Mouse (Mus musculus): Measurements from ENCODE around the gene Guca1b. TPM values are rescaled to one million over a fixed set of nuclear protein-coding genes. Genes with fewer than 3 reads are reported as not detected.
A peak's percentile ranks its signal among the peaks of the same experiment; 100 is the strongest.

Gene Guca1b
- polyA plus RNA-seq, 2 experiments: 0.18 to 0.44 TPM

DNA sequence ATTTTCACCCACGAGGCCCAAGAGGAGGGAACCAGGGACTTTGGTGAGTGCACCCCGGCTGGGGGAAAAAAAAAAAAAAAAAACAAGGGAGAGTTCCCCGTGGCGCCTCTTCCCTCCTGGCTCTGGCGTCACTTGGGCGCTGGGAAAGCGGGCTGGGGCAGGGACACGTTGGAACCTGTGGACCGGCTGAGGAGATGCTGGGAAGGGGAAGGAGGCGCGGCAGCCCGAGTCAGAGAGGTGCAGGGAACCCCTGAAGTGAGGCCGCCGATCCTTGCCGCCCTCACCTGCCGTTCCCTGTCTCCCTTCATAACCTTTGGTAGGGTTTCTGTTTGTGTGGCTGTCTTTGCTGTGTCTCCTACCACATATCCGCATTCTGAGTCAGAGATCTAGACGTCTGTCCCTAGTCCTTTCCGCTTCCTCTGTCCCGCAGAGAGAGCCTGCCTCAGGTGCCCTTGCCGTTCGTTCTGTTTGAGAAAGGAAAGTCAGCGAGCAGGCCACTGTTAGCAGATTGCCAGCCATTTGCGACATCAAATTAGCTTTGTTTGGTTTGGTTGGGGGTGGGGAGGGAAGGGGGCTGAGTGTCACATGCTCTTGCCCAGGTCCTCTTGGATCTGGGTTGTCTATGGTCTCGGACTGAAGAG, 51.8 kb downstream of the Guca1b start, which contains the start of gene 1700001C19Rik:
Gene 1700001C19Rik, minus strand, starts transcription at position 470 of the 641 bp plus-strand sequence.
- Histone ChIP-seq H3K9ac (replicated peaks) (peak within 1 kb of the TSS; percentile 28; the same call in 1 of the 2 replicates), H3K27me3 (ENCODE audit: control insufficient read depth, insufficient read depth, low read length) (peaks cover 24% of the 10 kb centered on the region), H3K4me1 (replicated peaks; ENCODE audit: control insufficient read depth in 2 of 2, insufficient read depth in 2 of 2, low read length in 1 of 2) (peaks cover 0 to 33% of the 10 kb centered on the region in 2 experiments; a peak in 3 of 4 replicates), H3K4me3 (ENCODE audit: insufficient read depth in 1 of 2, low read depth in 2 of 2, low read length in 2 of 2) (peak within 1 kb of the TSS; percentile 32 to 54), H3K36me3 (replicated peaks; ENCODE audit: control insufficient read depth, insufficient read depth, low read depth) (no peaks in the 10 kb centered on the region), H3K27ac (no peak within 1 kb of the TSS), H3K9me3 (ENCODE audit: control insufficient read depth, low read length) (no peaks in the 10 kb centered on the region), H3K4me2 (ENCODE audit: low read depth) (peak within 1 kb of the TSS; percentile 67)
- 3% methylated on average over 23 of the region's 25 CpGs for WGBS (ENCODE audit: insufficient replicate concordance)
- DNase-seq (ENCODE audit: low read depth in 3 of 3, low spot score in 3 of 3): no peak
- TF ChIP-seq EP300 (IDR thresholded peaks at IDR 0.05; ENCODE audit: low read depth): no peak
- TF ChIP-seq CTCF (IDR thresholded peaks at IDR 0.05; ENCODE audit: low read depth): no peak
- ATAC-seq (ENCODE audit: insufficient read depth): no peak

GRCm38 (mm10) chr17:47438611-47439010, 53.4 kb downstream of the Guca1b start:
- TF ChIP-seq EP300 (IDR thresholded peaks at IDR 0.05; ENCODE audit: low read depth) (no peak), CTCF (IDR thresholded peaks at IDR 0.05; ENCODE audit: low read depth) (no peak)
- 51% methylated on average over 6 of the region's 6 CpGs for WGBS (ENCODE audit: insufficient replicate concordance)
- ATAC-seq (ENCODE audit: insufficient read depth) (no peak), DNase-seq (ENCODE audit: low read depth in 3 of 3, low spot score in 3 of 3) (no peak)
- H3K4me2 ChIP-seq (ENCODE audit: low read depth): no peak overlapping the region
- peaks cover 24% of the 10 kb centered on the region for H3K27me3 ChIP-seq (ENCODE audit: control insufficient read depth, insufficient read depth, low read length)
- H3K9me3 ChIP-seq (ENCODE audit: control insufficient read depth, low read length): no peaks in the 10 kb centered on the region
- H3K27ac ChIP-seq: no peak overlapping the region
- peaks cover 0 to 30% of the 10 kb centered on the region in 2 experiments; a peak in 3 of 4 replicates for H3K4me1 ChIP-seq (replicated peaks; ENCODE audit: control insufficient read depth in 2 of 2, insufficient read depth in 2 of 2, low read length in 1 of 2)
- no peak overlapping the region for H3K9ac ChIP-seq (replicated peaks)
- H3K36me3 ChIP-seq (replicated peaks; ENCODE audit: control insufficient read depth, insufficient read depth, low read depth): no peaks in the 10 kb centered on the region
- H3K4me3 ChIP-seq (ENCODE audit: insufficient read depth in 1 of 2, low read depth in 2 of 2, low read length in 2 of 2): no peak overlapping the region

DNA sequence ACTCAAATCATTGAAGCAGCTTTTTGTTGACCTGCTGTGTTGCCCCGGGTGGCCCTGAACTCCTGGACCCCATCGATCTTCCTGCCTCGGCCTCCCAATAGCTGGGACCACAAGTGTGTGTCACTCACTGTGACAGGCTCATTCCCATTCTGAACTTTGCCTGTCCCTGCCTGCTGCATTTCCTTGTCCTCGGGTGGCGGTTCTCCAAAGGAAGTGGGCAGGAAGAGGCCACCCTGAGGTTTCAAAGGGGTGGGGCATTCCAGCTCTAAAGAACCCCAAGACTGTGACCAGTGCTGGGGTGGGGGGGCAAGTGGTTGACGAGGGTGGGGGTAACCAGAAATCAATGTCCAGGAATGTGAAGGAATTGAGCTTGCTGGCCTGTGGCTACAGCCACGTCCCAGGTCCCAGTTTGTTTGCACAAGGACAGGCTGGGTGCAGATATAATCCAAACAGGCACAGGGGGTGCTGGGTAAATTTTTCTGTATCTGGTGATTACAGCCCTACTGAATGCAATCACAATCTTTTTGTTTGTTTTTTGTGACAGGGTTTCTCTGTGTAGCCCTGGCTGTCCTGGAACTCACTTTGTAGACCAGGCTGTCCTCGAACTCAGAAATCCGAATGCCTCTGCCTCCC, 54.3 kb downstream of the Guca1b start:
- no peak overlapping the region for H3K9ac ChIP-seq (replicated peaks)
- peaks cover 24% of the 10 kb centered on the region for H3K27me3 ChIP-seq (ENCODE audit: control insufficient read depth, insufficient read depth, low read length)
- DNase-seq (ENCODE audit: low read depth in 3 of 3, low spot score in 3 of 3): no peak
- peaks cover 0 to 30% of the 10 kb centered on the region in 2 experiments; a peak in 3 of 4 replicates for H3K4me1 ChIP-seq (replicated peaks; ENCODE audit: control insufficient read depth in 2 of 2, insufficient read depth in 2 of 2, low read length in 1 of 2)
- no peak overlapping the region; the same call in 1 of the 2 replicates for H3K27ac ChIP-seq
- peak; percentile 51 for ATAC-seq (ENCODE audit: insufficient read depth)
- no peaks in the 10 kb centered on the region for H3K9me3 ChIP-seq (ENCODE audit: control insufficient read depth, low read length)
- H3K4me3 ChIP-seq (ENCODE audit: insufficient read depth in 1 of 2, low read depth in 2 of 2, low read length in 2 of 2): no peak overlapping the region
- 21% methylated on average over 9 of the region's 9 CpGs for WGBS (ENCODE audit: insufficient replicate concordance)
- 0 out of 2 replicates have a peak overlapping the region, but pooled peaks have one; percentile 11 for H3K4me2 ChIP-seq (ENCODE audit: low read depth)
- no peaks in the 10 kb centered on the region for H3K36me3 ChIP-seq (replicated peaks; ENCODE audit: control insufficient read depth, insufficient read depth, low read depth)
- TF ChIP-seq CTCF (IDR thresholded peaks at IDR 0.05; ENCODE audit: low read depth): no peak
- no peak for TF ChIP-seq EP300 (IDR thresholded peaks at IDR 0.05; ENCODE audit: low read depth)

DNA sequence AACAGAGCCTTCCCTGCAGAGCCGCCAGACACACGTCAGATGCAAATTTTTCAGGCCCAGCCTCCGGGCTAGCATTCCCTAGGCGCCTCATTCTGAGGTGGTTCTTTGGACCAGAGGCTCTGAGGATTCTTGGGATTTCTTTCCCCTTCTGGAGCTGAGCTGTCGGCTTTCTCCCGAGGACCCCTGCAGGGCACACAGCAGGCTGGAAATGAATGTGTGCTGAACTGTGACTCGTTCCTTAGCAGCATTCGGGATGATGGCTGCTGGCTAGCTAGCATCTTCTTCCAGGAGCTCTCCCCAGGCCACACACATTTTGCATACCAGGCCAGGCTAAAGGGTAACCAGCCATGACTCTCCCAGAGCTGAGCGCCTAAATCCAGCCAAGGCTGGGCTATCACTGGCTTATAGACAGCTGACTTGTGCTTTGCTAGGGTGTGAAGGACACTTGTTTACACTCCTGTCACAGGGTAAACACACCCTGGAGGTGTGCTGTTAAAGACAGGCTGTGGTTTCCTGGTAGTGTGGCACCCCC, 55.2 kb downstream of the Guca1b start:
- Histone ChIP-seq H3K36me3 (replicated peaks; ENCODE audit: control insufficient read depth, insufficient read depth, low read depth) (no peaks in the 10 kb centered on the region), H3K27ac (no peak overlapping the region), H3K27me3 (ENCODE audit: control insufficient read depth, insufficient read depth, low read length) (peaks cover 24% of the 10 kb centered on the region), H3K4me3 (ENCODE audit: insufficient read depth in 1 of 2, low read depth in 2 of 2, low read length in 2 of 2) (no peak overlapping the region), H3K4me1 (replicated peaks; ENCODE audit: control insufficient read depth in 2 of 2, insufficient read depth in 2 of 2, low read length in 1 of 2) (peaks cover 0 to 31% of the 10 kb centered on the region in 2 experiments; a peak in 3 of 4 replicates), H3K9me3 (ENCODE audit: control insufficient read depth, low read length) (no peaks in the 10 kb centered on the region), H3K9ac (replicated peaks) (no peak overlapping the region), H3K4me2 (ENCODE audit: low read depth) (no peak overlapping the region)
- WGBS (ENCODE audit: insufficient replicate concordance): 54% methylated on average over 9 of the region's 9 CpGs
- TF ChIP-seq CTCF (IDR thresholded peaks at IDR 0.05; ENCODE audit: low read depth) (no peak), EP300 (IDR thresholded peaks at IDR 0.05; ENCODE audit: low read depth) (no peak)
- ATAC-seq (ENCODE audit: insufficient read depth): no peak
- no peak for DNase-seq (ENCODE audit: low read depth in 3 of 3, low spot score in 3 of 3)

Data from liver, embryonic 14.5 days (tissue).